Mouse (Mus musculus): Measurements from ENCODE around the gene Ier5. TPM values are rescaled to one million over a fixed set of nuclear protein-coding genes. Genes with fewer than 3 reads are reported as not detected.

Gene Ier5
- polyA plus RNA-seq, 1 experiment, result 9.8 TPM

- Histone ChIP-seq H3K4me3 (ENCODE audit: insufficient read depth, low read depth, low read length) (no peak overlapping the region), H3K4me1 (ENCODE audit: control insufficient read depth, insufficient read depth, low read length) (no peaks in the 10 kb centered on the region), H3K36me3 (ENCODE audit: control insufficient read depth, insufficient read depth, low read length) (no peaks in the 10 kb centered on the region), H3K27ac (ENCODE audit: insufficient read depth, low read depth, low read length) (no peak overlapping the region), H3K27me3 (replicated peaks; ENCODE audit: control insufficient read depth, insufficient read depth, low read length) (no peaks in the 10 kb centered on the region)
- 52% methylated on average over 4 of the region's 4 CpGs for WGBS
- DNase-seq, result no peak
- TF ChIP-seq POLR2A (IDR thresholded peaks at IDR 0.05; ENCODE audit: low read depth, low read length) (no peak), CTCF (conservative IDR thresholded peaks at IDR 0.05; ENCODE audit: insufficient read depth, insufficient read length, low read depth, low read length) (no peak)
Observed at GRCm38 (mm10) chr1:155112118-155112517, 12.7 kb upstream of the Ier5 start.

- no peak for DNase-seq
- no peaks in the 10 kb centered on the region for H3K27me3 ChIP-seq (replicated peaks; ENCODE audit: control insufficient read depth, insufficient read depth, low read length)
- no peak overlapping the region for H3K4me3 ChIP-seq (ENCODE audit: insufficient read depth, low read depth, low read length)
- no peaks in the 10 kb centered on the region for H3K36me3 ChIP-seq (ENCODE audit: control insufficient read depth, insufficient read depth, low read length)
- no peaks in the 10 kb centered on the region for H3K4me1 ChIP-seq (ENCODE audit: control insufficient read depth, insufficient read depth, low read length)
- no peak overlapping the region for H3K27ac ChIP-seq (ENCODE audit: insufficient read depth, low read depth, low read length)
- TF ChIP-seq POLR2A (IDR thresholded peaks at IDR 0.05; ENCODE audit: low read depth, low read length) (no peak), CTCF (conservative IDR thresholded peaks at IDR 0.05; ENCODE audit: insufficient read depth, insufficient read length, low read depth, low read length) (no peak)
- WGBS, result 67% methylated on average over 6 of the region's 6 CpGs
Observed at GRCm38 (mm10) chr1:155111491-155111890, 12.1 kb upstream of the Ier5 start.

- Histone ChIP-seq H3K27me3 (replicated peaks; ENCODE audit: control insufficient read depth, insufficient read depth, low read length) (no peaks in the 10 kb centered on the region), H3K4me1 (ENCODE audit: control insufficient read depth, insufficient read depth, low read length) (no peaks in the 10 kb centered on the region), H3K4me3 (ENCODE audit: insufficient read depth, low read depth, low read length) (no peak overlapping the region), H3K27ac (ENCODE audit: insufficient read depth, low read depth, low read length) (no peak overlapping the region), H3K36me3 (ENCODE audit: control insufficient read depth, insufficient read depth, low read length) (no peaks in the 10 kb centered on the region)
- 43% methylated on average over 18 of the region's 18 CpGs for WGBS
- DNase-seq, result no peak
- no peak for TF ChIP-seq POLR2A (IDR thresholded peaks at IDR 0.05; ENCODE audit: low read depth, low read length)
- TF ChIP-seq CTCF (conservative IDR thresholded peaks at IDR 0.05; ENCODE audit: insufficient read depth, insufficient read length, low read depth, low read length), result no peak
Observed at GRCm38 (mm10) chr1:155109387-155110350, 10.2 kb upstream of the Ier5 start.

- Histone ChIP-seq H3K36me3 (ENCODE audit: control insufficient read depth, insufficient read depth, low read length) (no peaks in the 10 kb centered on the region), H3K4me3 (ENCODE audit: insufficient read depth, low read depth, low read length) (no peak overlapping the region), H3K4me1 (ENCODE audit: control insufficient read depth, insufficient read depth, low read length) (no peaks in the 10 kb centered on the region), H3K27ac (ENCODE audit: insufficient read depth, low read depth, low read length) (no peak overlapping the region), H3K27me3 (replicated peaks; ENCODE audit: control insufficient read depth, insufficient read depth, low read length) (no peaks in the 10 kb centered on the region)
- TF ChIP-seq POLR2A (IDR thresholded peaks at IDR 0.05; ENCODE audit: low read depth, low read length) (no peak), CTCF (conservative IDR thresholded peaks at IDR 0.05; ENCODE audit: insufficient read depth, insufficient read length, low read depth, low read length) (no peak)
- DNase-seq, result no peak
- 58% methylated on average over 4 of the region's 4 CpGs for WGBS
Observed at GRCm38 (mm10) chr1:155108412-155108811, 9.0 kb upstream of the Ier5 start.

GRCm38 (mm10) chr1:155107843-155108242 is 8.4 kb upstream of the Ier5 start:
- no peaks in the 10 kb centered on the region for H3K27me3 ChIP-seq (replicated peaks; ENCODE audit: control insufficient read depth, insufficient read depth, low read length)
- H3K4me1 ChIP-seq (ENCODE audit: control insufficient read depth, insufficient read depth, low read length), result no peaks in the 10 kb centered on the region
- H3K4me3 ChIP-seq (ENCODE audit: insufficient read depth, low read depth, low read length), result no peak overlapping the region
- DNase-seq, result no peak
- H3K36me3 ChIP-seq (ENCODE audit: control insufficient read depth, insufficient read depth, low read length), result no peaks in the 10 kb centered on the region
- 61% methylated on average over 5 of the region's 5 CpGs for WGBS
- H3K27ac ChIP-seq (ENCODE audit: insufficient read depth, low read depth, low read length), result no peak overlapping the region
- TF ChIP-seq POLR2A (IDR thresholded peaks at IDR 0.05; ENCODE audit: low read depth, low read length) (no peak), CTCF (conservative IDR thresholded peaks at IDR 0.05; ENCODE audit: insufficient read depth, insufficient read length, low read depth, low read length) (no peak)

GRCm38 (mm10) chr1:155106310-155106709 is 6.9 kb upstream of the Ier5 start:
- no peaks in the 10 kb centered on the region for H3K27me3 ChIP-seq (replicated peaks; ENCODE audit: control insufficient read depth, insufficient read depth, low read length)
- no peaks in the 10 kb centered on the region for H3K4me1 ChIP-seq (ENCODE audit: control insufficient read depth, insufficient read depth, low read length)
- DNase-seq, result no peak
- no peak overlapping the region for H3K27ac ChIP-seq (ENCODE audit: insufficient read depth, low read depth, low read length)
- H3K36me3 ChIP-seq (ENCODE audit: control insufficient read depth, insufficient read depth, low read length), result no peaks in the 10 kb centered on the region
- TF ChIP-seq POLR2A (IDR thresholded peaks at IDR 0.05; ENCODE audit: low read depth, low read length) (no peak), CTCF (conservative IDR thresholded peaks at IDR 0.05; ENCODE audit: insufficient read depth, insufficient read length, low read depth, low read length) (no peak)
- 81% methylated on average over 1 of the region's 1 CpGs for WGBS
- no peak overlapping the region for H3K4me3 ChIP-seq (ENCODE audit: insufficient read depth, low read depth, low read length)

- no peaks in the 10 kb centered on the region for H3K27me3 ChIP-seq (replicated peaks; ENCODE audit: control insufficient read depth, insufficient read depth, low read length)
- WGBS, result 83% methylated on average over 5 of the region's 5 CpGs
- no peak overlapping the region for H3K4me3 ChIP-seq (ENCODE audit: insufficient read depth, low read depth, low read length)
- no peaks in the 10 kb centered on the region; the same call in 1 of the 2 replicates for H3K4me1 ChIP-seq (ENCODE audit: control insufficient read depth, insufficient read depth, low read length)
- H3K36me3 ChIP-seq (ENCODE audit: control insufficient read depth, insufficient read depth, low read length), result no peaks in the 10 kb centered on the region
- no peak overlapping the region for H3K27ac ChIP-seq (ENCODE audit: insufficient read depth, low read depth, low read length)
- no peak for TF ChIP-seq CTCF (conservative IDR thresholded peaks at IDR 0.05; ENCODE audit: insufficient read depth, insufficient read length, low read depth, low read length)
- no peak for TF ChIP-seq POLR2A (IDR thresholded peaks at IDR 0.05; ENCODE audit: low read depth, low read length)
- DNase-seq, result no peak
Observed at GRCm38 (mm10) chr1:155103991-155104390, 4.6 kb upstream of the Ier5 start.
